Mouse (Mus musculus) forebrain, postnatal 0 days (tissue): ENCODE data around the gene Mrps17. TPM values are rescaled to one million over a fixed set of nuclear protein-coding genes. Genes with fewer than 3 reads are reported as not detected.
"Not testable (repeated sequence)": the region's sequence is repeated elsewhere in the genome, so short reads cannot be mapped to it uniquely, and the experiment has no call there.

ENCODE experiments used
- ATAC-seq: fragments of 200-750 bp; cut with Nextera tagmentation; 2 replicates; pipeline ENCODE4 v1.8.0; 2017; ENCODE audit warnings: mild to moderate bottlenecking, moderate library complexity
- DNase-seq: peaks from one replicate; pipeline ENCODE4 v3.0.0-alpha.2; 2015
- H3K27ac ChIP-seq: fragments of 300-500 bp; sonication (generic); 2 replicates; pipeline ENCODE4 v1.5.1; 2014; ENCODE audit warnings: low read depth, mild to moderate bottlenecking, antibody characterized with exemption, low read length, moderate library complexity, mixed read lengths
- H3K27me3 ChIP-seq: fragments of 300-500 bp; sonication (generic); 2 replicates; pipeline ENCODE4 v1.6.1; 2014; ENCODE audit warnings: mild to moderate bottlenecking, low read length, mixed read lengths; ENCODE audit not compliant: insufficient read depth
- H3K36me3 ChIP-seq: fragments of 300-500 bp; sonication (generic); 2 replicates; pipeline ENCODE4 v1.6.1; 2014; ENCODE audit warnings: mild to moderate bottlenecking, moderate library complexity; ENCODE audit not compliant: insufficient read depth
- H3K4me1 ChIP-seq: fragments of 300-500 bp; sonication (generic); 2 replicates; pipeline ENCODE4 v1.6.1; 2014; ENCODE audit warnings: antibody characterized with exemption; ENCODE audit not compliant: insufficient read depth
- H3K4me2 ChIP-seq: fragments of 300-500 bp; sonication (generic); 2 replicates; pipeline ENCODE4 v1.6.1; 2014; ENCODE audit warnings: low read depth, mild to moderate bottlenecking, moderate library complexity
- H3K4me3 ChIP-seq: fragments of 300-500 bp; sonication (generic); 2 replicates; pipeline ENCODE4 v1.5.1; 2014; ENCODE audit warnings: low read depth, low read length, mixed read lengths
- H3K9ac ChIP-seq: fragments of 300-500 bp; sonication (generic); 2 replicates; pipeline ENCODE4 v1.6.1; 2014; ENCODE audit warnings: mild to moderate bottlenecking
- H3K9me3 ChIP-seq: fragments of 300-500 bp; sonication (generic); 2 replicates; pipeline ENCODE4 v1.6.1; 2016; ENCODE audit warnings: low read length
- CTCF ChIP-seq: sonication (generic); IDR thresholded peaks from 2 replicates; pipeline ENCODE4 v1.5.1; 2016; ENCODE audit warnings: antibody characterized with exemption, control low read depth, low read depth
- WGBS: fragments of 180-500 bp; shearing (Covaris S2); extraction: QIAGEN DNeasy Blood & Tissue Kit; methylation state at CpG from one replicate; pipeline ENCODE4 v1.1.7; 2014; 5-methylcytosine and 5-hydroxymethylcytosine counted together
- polyA plus RNA-seq: library from polyadenylated mRNA; unstranded; fragments of >200 nt; fragmentation: Nextera tagmentation; extraction: Ambion mirVana; gene quantifications from 2 replicates; pipeline ENCODE4 v1.2.1, GENCODE M21; 2015
- total RNA-seq: library from RNA; depleted of rRNA; stranded (reverse); fragments of >200 nt; gene quantifications from 2 replicates; pipeline ENCODE4 v1.2.3, GENCODE M21; 2014; rRNA removed

Gene Mrps17
- 131 and 146 TPM in 2 replicates for total RNA-seq
- 169 and 184 TPM in 2 replicates for polyA plus RNA-seq

DNA sequence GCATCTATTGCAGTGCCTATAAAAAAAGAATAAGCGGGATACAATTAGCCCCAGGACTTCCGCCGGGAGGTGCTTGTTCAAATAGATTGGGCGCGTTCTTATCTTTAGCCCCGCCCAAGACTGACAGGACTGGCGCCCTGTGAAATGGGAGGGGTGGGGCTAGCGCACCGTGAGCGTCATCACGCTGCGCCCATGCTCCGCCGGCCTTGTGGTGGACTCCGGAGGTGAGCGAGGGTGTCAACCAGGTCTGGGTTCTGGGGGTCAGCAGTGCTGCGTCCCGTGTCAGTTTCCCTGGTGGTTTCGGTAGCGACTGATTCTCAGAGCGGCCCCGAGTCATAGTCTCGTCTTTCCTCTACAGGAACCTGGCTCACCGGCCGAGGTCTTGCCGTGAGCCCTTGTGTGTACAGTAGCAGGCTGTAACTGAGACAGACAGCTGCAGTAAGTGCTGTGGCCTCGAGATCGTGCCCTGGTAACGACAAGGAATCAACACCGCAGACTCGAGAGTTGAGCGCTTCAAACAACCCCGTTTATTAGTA, at the start of gene Mrps17:
TSS of gene Mrps17 (plus strand) at position 172 of the 536 bp plus-strand sequence.
- peak; percentile 99 for ATAC-seq
- H3K27me3 ChIP-seq = no peaks in the 10 kb centered on the region
- H3K9me3 ChIP-seq = no peaks in the 10 kb centered on the region
- H3K9ac ChIP-seq = peak within 1 kb of the TSS; percentile 88
- H3K4me1 ChIP-seq = no peaks in the 10 kb centered on the region
- peak; percentile 95 for DNase-seq
- peak within 1 kb of the TSS; percentile 66 for H3K4me2 ChIP-seq
- peak within 1 kb of the TSS; percentile 62 for H3K27ac ChIP-seq
- TF ChIP-seq CTCF = 0 out of 2 replicates have a peak, but pooled peaks have one; percentile 3
- H3K4me3 ChIP-seq = peak within 1 kb of the TSS; percentile 76
- peaks cover 23% of the 10 kb centered on the region for H3K36me3 ChIP-seq
- WGBS = under 1% methylated on average over 33 of the region's 33 CpGs

DNA sequence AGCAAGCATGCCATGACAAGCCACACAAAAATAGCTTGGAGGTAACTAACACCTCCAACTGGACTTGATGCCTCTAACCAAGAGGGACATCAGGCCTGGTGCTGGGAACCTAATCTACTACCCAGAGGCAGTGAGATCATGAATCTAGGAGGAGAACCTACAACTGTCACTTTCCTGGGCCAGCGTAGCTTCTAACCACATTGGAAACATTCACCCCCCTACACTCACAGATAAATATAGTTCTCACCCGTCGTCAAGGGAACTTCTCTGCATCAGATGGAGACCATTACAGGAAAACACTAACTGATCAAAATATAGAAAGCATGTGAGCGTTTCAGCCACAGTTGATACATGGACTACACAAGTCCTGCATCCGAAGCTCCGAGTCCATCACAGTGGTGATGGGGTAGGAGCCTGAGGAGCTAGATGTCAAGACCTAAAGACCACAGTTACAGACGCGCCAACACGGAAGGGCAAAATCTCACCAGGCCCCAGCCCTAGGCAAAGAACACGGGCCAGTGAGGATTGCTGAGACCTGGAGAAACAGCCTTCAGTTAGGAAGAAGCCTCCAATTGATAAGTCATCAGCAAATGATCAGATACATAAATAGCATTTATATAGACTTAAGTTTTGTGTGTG, 48.9 kb upstream of the Mrps17 start:
- no peaks in the 10 kb centered on the region for H3K27me3 ChIP-seq
- no peak overlapping the region for H3K9ac ChIP-seq
- H3K4me1 ChIP-seq = 0 out of 2 replicates have a peak, but pooled peaks cover 5% of the 10 kb centered on the region
- 94% methylated on average over 10 of the region's 10 CpGs for WGBS
- ATAC-seq = no peak
- H3K36me3 ChIP-seq = no peaks in the 10 kb centered on the region
- no peak overlapping the region for H3K4me2 ChIP-seq
- no peak overlapping the region for H3K27ac ChIP-seq
- no peak for TF ChIP-seq CTCF
- no peak overlapping the region for H3K4me3 ChIP-seq
- no peaks in the 10 kb centered on the region for H3K9me3 ChIP-seq
- no peak for DNase-seq

DNA sequence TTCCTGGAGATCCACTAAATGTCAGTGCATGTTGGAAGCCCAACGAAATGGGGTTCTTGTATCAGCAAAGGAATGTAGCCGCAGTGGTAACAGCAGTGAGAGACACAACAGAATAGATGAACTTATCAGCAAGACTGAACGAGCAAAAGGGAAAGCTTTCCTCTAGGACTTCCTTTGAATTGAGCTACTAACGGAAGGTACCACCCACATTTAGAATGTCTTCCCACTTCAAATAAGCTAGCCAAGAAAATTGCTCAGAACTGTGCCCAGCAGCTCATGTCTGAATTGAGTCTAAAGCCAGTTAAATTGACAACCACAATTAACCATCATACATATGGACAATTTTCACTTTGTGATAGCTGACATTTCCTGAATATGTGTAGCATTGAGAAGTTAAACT, 47.4 kb upstream of the Mrps17 start:
- WGBS = 85% methylated on average over 4 of the region's 4 CpGs
- H3K9ac ChIP-seq = no peak overlapping the region
- no peak overlapping the region for H3K27ac ChIP-seq
- no peaks in the 10 kb centered on the region for H3K9me3 ChIP-seq
- no peak for TF ChIP-seq CTCF
- ATAC-seq (no peak), DNase-seq (no peak)
- no peak overlapping the region for H3K4me2 ChIP-seq
- H3K4me3 ChIP-seq = no peak overlapping the region
- no peaks in the 10 kb centered on the region for H3K36me3 ChIP-seq
- H3K4me1 ChIP-seq = 0 out of 2 replicates have a peak, but pooled peaks cover 5% of the 10 kb centered on the region
- H3K27me3 ChIP-seq = no peaks in the 10 kb centered on the region

DNA sequence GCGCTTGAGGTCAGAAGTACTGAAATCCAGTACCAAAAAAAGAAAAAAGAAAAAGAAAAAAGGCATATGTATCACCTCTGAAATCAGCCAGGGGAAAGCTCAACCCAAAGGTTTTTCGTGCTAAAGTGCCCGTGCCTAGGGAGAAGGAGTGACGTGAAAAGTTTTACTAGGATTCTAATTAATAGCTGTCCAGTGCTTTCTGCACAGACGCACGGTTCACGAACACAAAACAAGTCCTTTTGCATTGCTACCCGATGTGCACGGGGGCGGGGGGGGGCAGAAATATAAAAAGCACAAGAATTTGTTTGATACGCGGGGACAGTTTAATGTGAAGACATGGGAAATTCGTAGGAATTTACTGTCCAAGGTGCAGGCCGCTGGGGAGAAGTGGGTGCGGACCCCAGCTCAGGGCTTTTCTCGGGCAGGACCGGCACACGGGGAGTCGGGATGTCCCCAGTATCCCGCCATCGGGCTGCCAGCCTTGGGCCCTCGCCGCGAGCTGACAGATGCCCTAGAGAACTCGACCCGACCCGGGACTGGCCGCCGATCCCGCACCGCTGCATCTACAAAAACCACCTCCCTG, 45.8 kb upstream of the Mrps17 start:
- WGBS = 1% methylated on average over 31 of the region's 31 CpGs
- no peaks in the 10 kb centered on the region for H3K27me3 ChIP-seq

DNA sequence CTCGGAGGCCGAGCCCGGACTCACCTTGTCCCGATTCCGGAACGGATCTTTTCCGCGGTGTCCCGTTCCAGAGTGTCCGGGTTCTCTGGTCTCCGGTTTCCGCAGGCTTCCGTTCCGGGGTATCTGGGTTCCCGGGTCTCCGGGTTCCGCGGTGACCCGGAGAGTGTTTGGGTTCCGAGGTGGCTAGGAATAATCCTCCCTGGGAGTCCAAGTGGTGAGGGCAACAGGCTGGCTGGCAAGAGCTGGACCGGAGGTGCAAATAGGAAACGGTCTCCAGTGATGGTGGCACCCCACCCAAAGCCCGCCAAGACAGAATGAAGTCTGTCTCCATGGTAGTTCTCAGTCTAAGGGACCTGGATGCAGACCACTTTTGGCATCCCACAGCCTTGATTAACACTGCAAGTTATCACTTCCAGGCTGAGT, 45.2 kb upstream of the Mrps17 start, which contains the start of gene Zfp11:
TSS of gene Zfp11 (minus strand) at position 64 of the 423 bp plus-strand sequence.
- H3K4me3 ChIP-seq = peak within 1 kb of the TSS; percentile 66
- WGBS = under 1% methylated on average over 23 of the region's 23 CpGs
- H3K27me3 ChIP-seq = no peaks in the 10 kb centered on the region
- peak within 1 kb of the TSS; percentile 73 for H3K4me2 ChIP-seq
- peak within 1 kb of the TSS; percentile 81 for H3K9ac ChIP-seq
- no peaks in the 10 kb centered on the region for H3K9me3 ChIP-seq
- no peak for TF ChIP-seq CTCF
- H3K27ac ChIP-seq = 0 out of 2 replicates have a peak within 1 kb of the TSS, but pooled peaks have one; percentile 24
- 0 out of 2 replicates have a peak, but pooled peaks cover 5% of the 10 kb centered on the region for H3K4me1 ChIP-seq
- DNase-seq = peak; percentile 90
- ATAC-seq = peak; percentile 93
- H3K36me3 ChIP-seq = no peaks in the 10 kb centered on the region

More for the DNA sequence above, 45.8 kb upstream of the Mrps17 start:
- peak overlapping the region; percentile 66 for H3K4me3 ChIP-seq
- H3K9me3 ChIP-seq = no peaks in the 10 kb centered on the region
- peak; percentile 66 for ATAC-seq
- H3K9ac ChIP-seq = peak overlapping the region; percentile 81
- no peak for TF ChIP-seq CTCF
- no peak for DNase-seq
- H3K27ac ChIP-seq = 0 out of 2 replicates have a peak overlapping the region, but pooled peaks have one; percentile 24
- peak overlapping the region; percentile 73 for H3K4me2 ChIP-seq
- H3K36me3 ChIP-seq = no peaks in the 10 kb centered on the region
- H3K4me1 ChIP-seq = 0 out of 2 replicates have a peak, but pooled peaks cover 5% of the 10 kb centered on the region

- H3K4me3 ChIP-seq, DNase-seq, H3K27me3 ChIP-seq, H3K9me3 ChIP-seq, H3K4me1 ChIP-seq, H3K27ac ChIP-seq, H3K4me2 ChIP-seq, H3K9ac ChIP-seq, ATAC-seq, H3K36me3 ChIP-seq: not testable (repeated sequence)
- 97% methylated on average over 5 of the region's 5 CpGs for WGBS
These were observed 30.2 kb upstream of the Mrps17 start for GRCm38 (mm10) chr5:129685141-129685540.

- no peak overlapping the region for H3K27ac ChIP-seq
- no peaks in the 10 kb centered on the region for H3K9me3 ChIP-seq
- H3K9ac ChIP-seq = no peak overlapping the region
- no peaks in the 10 kb centered on the region for H3K36me3 ChIP-seq
- no peak overlapping the region for H3K4me2 ChIP-seq
- WGBS = 84% methylated on average over 7 of the region's 7 CpGs
- no peak for TF ChIP-seq CTCF
- no peaks in the 10 kb centered on the region for H3K27me3 ChIP-seq
- DNase-seq = no peak
- H3K4me1 ChIP-seq = no peaks in the 10 kb centered on the region
- ATAC-seq = no peak
- no peak overlapping the region for H3K4me3 ChIP-seq
These were observed 27.7 kb upstream of the Mrps17 start for GRCm38 (mm10) chr5:129687621-129688020.
